Mouse (Mus musculus): ENCODE data around the gene Atp4b.

DNA sequence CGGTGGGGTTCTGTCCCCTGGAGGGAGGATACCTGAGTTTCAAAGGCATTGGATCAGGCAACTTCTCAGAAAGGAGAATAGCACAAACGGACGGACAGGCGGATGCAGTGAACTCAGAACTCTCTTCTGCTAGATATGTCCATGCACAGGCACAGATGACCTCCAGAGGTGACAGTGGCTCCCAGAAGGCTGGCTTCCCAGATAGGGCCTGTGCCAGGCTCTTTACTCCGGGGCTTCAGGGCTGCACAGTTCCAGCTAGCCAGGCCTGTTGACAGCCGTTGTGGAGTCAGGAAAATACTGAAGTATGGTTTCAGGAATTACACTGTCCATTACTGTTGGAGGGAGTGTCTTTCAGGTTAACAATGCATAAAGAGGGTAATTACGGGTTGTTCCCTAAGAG is 46.6 kb downstream of the Atp4b start:
- no peak for TF ChIP-seq CTCF (IDR thresholded peaks at IDR 0.05; ENCODE audit: low read depth)
- no peak for TF ChIP-seq EP300 (IDR thresholded peaks at IDR 0.05; ENCODE audit: low read depth)

Measured in liver, postnatal 0 days (tissue).